Mouse (Mus musculus) liver, adult 2 months (tissue): ENCODE data around the gene Pknox2. TPM values are rescaled to one million over a fixed set of nuclear protein-coding genes. Genes with fewer than 3 reads are reported as not detected.

Source experiments
- DNase-seq: peaks from one replicate; pipeline ENCODE4 v3.0.0-alpha.2; 2011; ENCODE audit warnings: low read depth, low spot score; ENCODE audit errors: extremely low read depth
- H3K27ac ChIP-seq: fragments of 200-500 bp; replicated peaks from 2 replicates; pipeline ENCODE4 v1.5.1; 2012; ENCODE audit warnings: low read depth, mild to moderate bottlenecking, control low read depth, inconsistent platforms, low read length; ENCODE audit not compliant: insufficient read depth
- H3K27me3 ChIP-seq: fragments of 200-500 bp; 2 replicates; pipeline ENCODE4 v1.6.1; 2012; ENCODE audit warnings: mild to moderate bottlenecking, moderate library complexity, low read length, inconsistent platforms; ENCODE audit not compliant: control insufficient read depth, insufficient read depth
- H3K36me3 ChIP-seq: fragments of 200-500 bp; 2 replicates; pipeline ENCODE4 v1.6.1; 2012; ENCODE audit warnings: low read length, inconsistent platforms; ENCODE audit not compliant: control insufficient read depth, insufficient read depth
- H3K4me1 ChIP-seq: fragments of 200-500 bp; 2 replicates; pipeline ENCODE4 v1.6.1; 2011; ENCODE audit warnings: low read length; ENCODE audit not compliant: control insufficient read depth, insufficient read depth
- H3K4me3 ChIP-seq: fragments of 200-500 bp; 2 replicates; pipeline ENCODE4 v1.5.1; 2011; ENCODE audit warnings: low read depth, mild to moderate bottlenecking, control low read depth, low read length, moderate library complexity; ENCODE audit not compliant: insufficient read depth
- H3K79me2 ChIP-seq: fragments of 200-500 bp; 2 replicates; pipeline ENCODE4 v1.6.1; 2012; ENCODE audit warnings: inconsistent platforms, mild to moderate bottlenecking, low read length, moderate library complexity; ENCODE audit not compliant: control insufficient read depth, insufficient read depth
- H3K9ac ChIP-seq: fragments of 200-500 bp; 2 replicates; pipeline ENCODE4 v1.6.1; 2012; ENCODE audit warnings: low read depth, mild to moderate bottlenecking, control low read depth, inconsistent platforms, low read length
- CTCF ChIP-seq: fragments of 200-500 bp; IDR thresholded peaks from 2 replicates; pipeline ENCODE4 v1.5.1; 2011; ENCODE audit warnings: low read depth, low read length, control low read depth
- POLR2A ChIP-seq: fragments of 200-500 bp; IDR thresholded peaks from 2 replicates; pipeline ENCODE4 v1.6.1; 2011; ENCODE audit warnings: low read length, control low read depth; ENCODE audit not compliant: insufficient read depth; ENCODE audit errors: extremely low read depth
- WGBS: fragments of 180-500 bp; shearing (Covaris S2); methylation state at CpG from one replicate; pipeline ENCODE4 v1.1.7; 2018; 5-methylcytosine and 5-hydroxymethylcytosine counted together
- polyA plus RNA-seq: library from polyadenylated mRNA; depleted of rRNA; stranded (reverse); fragments of >200 nt; gene quantifications from 2 replicates; pipeline ENCODE4 v1.2.3, GENCODE M21; 2012
- total RNA-seq: library from RNA; depleted of rRNA; stranded (reverse); fragments of >200 nt; gene quantifications from 2 replicates; pipeline ENCODE4 v1.2.3, GENCODE M21; 2014

Gene Pknox2
- total and polyA plus RNA-seq, 2 experiments: 0.09 to 0.42 TPM

DNA sequence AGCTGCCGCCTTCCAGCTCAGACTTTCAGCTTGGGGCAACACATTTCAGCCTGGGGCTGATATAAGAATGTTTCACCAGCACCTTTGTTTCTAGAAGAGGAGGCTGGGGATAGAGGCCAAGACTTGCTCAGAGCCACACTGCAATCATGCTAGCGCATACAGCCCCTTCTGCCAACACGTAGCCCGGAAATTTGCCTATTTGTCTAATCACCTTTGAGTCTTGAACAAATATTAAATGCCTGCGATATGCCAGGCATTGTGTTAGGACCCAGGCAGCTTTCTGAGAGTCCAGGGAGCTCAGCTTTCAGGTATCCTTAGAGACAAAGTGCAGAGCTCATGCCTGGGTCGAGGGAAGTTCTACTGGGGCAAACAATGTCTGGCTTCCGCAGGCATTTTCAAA lies 130.0 kb downstream of the Pknox2 start:
- H3K4me3 ChIP-seq: no peak overlapping the region
- WGBS: 62% methylated on average over 7 of the region's 7 CpGs
- H3K36me3 ChIP-seq: no peaks in the 10 kb centered on the region
- H3K4me1 ChIP-seq: no peaks in the 10 kb centered on the region
- no peaks in the 10 kb centered on the region for H3K27me3 ChIP-seq
- TF ChIP-seq CTCF: no peak
- TF ChIP-seq POLR2A: no peak
- DNase-seq: no peak
- H3K27ac ChIP-seq: no peak overlapping the region
- no peak overlapping the region for H3K9ac ChIP-seq
- H3K79me2 ChIP-seq: no peaks in the 10 kb centered on the region

DNA sequence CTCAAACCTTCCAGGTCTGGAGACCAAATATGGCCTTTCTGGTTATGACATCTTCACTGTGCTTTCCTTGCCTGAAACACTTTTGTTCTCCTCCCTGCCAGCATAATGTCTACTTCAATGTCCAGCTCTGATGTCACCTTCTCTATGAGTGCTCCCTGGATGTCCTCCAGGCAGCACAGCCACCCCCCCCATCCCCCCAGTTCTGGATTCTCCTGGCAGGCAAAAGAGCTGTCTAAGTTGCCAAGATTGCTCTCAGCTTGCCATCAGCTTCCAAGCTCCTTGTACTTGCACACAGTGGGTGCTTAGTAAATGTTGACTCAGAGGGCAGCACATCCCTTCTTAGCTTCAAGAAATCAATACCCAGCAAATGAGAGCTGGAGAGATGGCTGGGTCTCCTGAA lies 131.0 kb downstream of the Pknox2 start:
- no peak overlapping the region for H3K9ac ChIP-seq
- H3K36me3 ChIP-seq: no peaks in the 10 kb centered on the region
- no peak for TF ChIP-seq POLR2A
- no peak for TF ChIP-seq CTCF
- DNase-seq: no peak
- no peak overlapping the region for H3K27ac ChIP-seq
- no peaks in the 10 kb centered on the region for H3K4me1 ChIP-seq
- no peak overlapping the region for H3K4me3 ChIP-seq
- H3K79me2 ChIP-seq: no peaks in the 10 kb centered on the region
- no peaks in the 10 kb centered on the region for H3K27me3 ChIP-seq

DNA sequence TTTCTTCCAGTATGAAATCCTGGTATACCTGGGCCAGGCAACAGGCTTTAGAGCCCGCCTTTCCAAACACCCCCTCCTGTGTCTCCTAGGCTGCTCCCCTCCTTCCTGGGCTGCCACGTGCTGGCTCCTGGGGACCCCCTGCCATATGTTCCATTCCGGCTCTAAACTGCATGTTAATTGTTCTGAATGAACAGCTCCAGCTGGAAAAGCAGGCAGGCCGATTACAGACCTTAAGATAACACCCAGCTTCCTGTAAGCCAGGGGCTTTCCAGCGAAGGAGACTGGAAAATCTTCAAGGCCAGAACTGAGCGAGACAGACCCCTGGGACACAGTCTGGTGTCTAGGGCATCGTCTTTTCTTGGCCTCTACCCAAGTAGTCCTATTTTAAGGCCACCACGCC lies 133.6 kb downstream of the Pknox2 start:
- H3K4me1 ChIP-seq: no peaks in the 10 kb centered on the region
- WGBS: 61% methylated on average over 8 of the region's 8 CpGs
- no peaks in the 10 kb centered on the region for H3K79me2 ChIP-seq
- H3K4me3 ChIP-seq: no peak overlapping the region
- H3K27ac ChIP-seq: no peak overlapping the region
- H3K9ac ChIP-seq: no peak overlapping the region
- no peak for TF ChIP-seq POLR2A
- no peak for TF ChIP-seq CTCF
- no peak for DNase-seq
- no peaks in the 10 kb centered on the region for H3K27me3 ChIP-seq
- H3K36me3 ChIP-seq: no peaks in the 10 kb centered on the region

DNA sequence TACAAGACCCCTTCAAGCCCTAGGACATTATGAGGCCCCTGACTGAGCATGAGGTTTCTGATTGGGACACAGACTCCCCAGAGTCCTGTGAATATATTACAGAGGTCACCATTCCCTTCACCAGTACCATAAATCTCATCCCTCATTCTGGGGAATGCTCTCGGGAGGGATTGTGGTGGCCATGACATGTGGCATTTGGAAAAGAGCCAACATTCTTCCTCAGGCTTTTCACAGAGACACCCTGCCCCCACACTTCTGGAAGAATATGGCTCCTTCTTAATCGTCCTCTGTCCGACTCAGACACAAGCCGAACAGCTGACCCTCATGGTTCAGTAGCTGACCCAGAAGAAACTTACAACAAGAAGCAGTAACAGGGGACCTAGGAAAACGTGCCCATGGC lies 139.1 kb downstream of the Pknox2 start:
- H3K4me3 ChIP-seq: no peak overlapping the region
- H3K36me3 ChIP-seq: no peaks in the 10 kb centered on the region
- no peak overlapping the region for H3K27ac ChIP-seq
- H3K9ac ChIP-seq: no peak overlapping the region
- no peaks in the 10 kb centered on the region for H3K79me2 ChIP-seq
- no peak for DNase-seq
- H3K27me3 ChIP-seq: no peaks in the 10 kb centered on the region
- 88% methylated on average over 5 of the region's 5 CpGs for WGBS
- TF ChIP-seq CTCF (no peak), POLR2A (no peak)
- no peaks in the 10 kb centered on the region for H3K4me1 ChIP-seq

DNA sequence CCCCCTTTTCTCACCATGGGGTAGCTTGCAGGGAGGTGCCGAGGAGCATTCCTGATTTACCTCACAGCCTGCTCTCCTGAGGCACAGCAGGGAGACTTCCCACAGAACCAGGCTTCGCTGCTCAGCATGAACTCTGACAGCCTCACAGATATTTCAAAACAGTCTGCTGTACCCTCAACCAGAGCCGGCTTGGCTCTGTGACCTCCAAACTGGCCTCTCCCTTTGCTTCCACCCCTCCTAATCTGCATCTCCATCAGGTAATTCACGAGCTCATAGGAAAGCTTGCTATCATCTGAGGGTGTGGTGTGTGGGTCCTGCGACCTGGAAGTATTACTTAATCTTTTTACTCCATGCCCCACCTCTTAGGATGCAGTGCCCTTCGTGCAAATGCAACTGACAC lies 142.5 kb downstream of the Pknox2 start:
- no peaks in the 10 kb centered on the region for H3K4me1 ChIP-seq
- no peak overlapping the region for H3K9ac ChIP-seq
- no peak overlapping the region for H3K4me3 ChIP-seq
- H3K79me2 ChIP-seq: no peaks in the 10 kb centered on the region
- TF ChIP-seq CTCF (no peak), POLR2A (no peak)
- WGBS: 41% methylated on average over 6 of the region's 6 CpGs
- no peak for DNase-seq
- no peak overlapping the region for H3K27ac ChIP-seq
- no peaks in the 10 kb centered on the region for H3K27me3 ChIP-seq
- no peaks in the 10 kb centered on the region for H3K36me3 ChIP-seq

DNA sequence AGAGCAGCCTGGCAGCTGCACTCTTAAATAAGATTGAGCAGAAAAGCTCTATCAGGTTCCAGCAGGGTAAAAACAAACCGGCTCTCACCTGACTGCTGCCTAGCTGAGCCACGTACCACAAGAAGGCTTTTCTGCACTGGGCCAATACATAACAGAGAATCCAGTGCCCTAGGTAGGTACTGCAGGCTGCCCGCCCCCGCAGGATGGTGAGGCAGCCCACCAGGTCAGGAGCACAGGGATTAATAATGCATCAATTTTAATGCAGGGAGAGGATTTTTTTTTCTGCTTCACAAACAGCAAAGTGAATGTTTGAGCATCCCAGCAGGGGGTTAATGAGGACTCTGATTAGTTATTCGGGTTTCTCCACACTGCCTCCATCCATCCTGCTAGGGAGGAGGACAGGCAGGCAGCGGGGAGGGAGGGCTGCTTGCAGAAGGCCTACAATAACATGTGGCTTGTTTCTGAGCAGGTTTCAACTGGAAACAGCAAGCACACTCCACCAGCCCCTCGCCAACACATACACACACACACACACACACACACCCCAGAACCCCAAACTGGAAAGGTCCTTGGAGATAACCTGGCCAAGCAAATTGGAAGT lies 145.2 kb downstream of the Pknox2 start:
- H3K4me3 ChIP-seq: no peak overlapping the region
- H3K4me1 ChIP-seq: no peaks in the 10 kb centered on the region
- H3K79me2 ChIP-seq: no peaks in the 10 kb centered on the region
- WGBS: 64% methylated on average over 7 of the region's 7 CpGs
- no peak for DNase-seq
- H3K36me3 ChIP-seq: no peaks in the 10 kb centered on the region
- H3K9ac ChIP-seq: no peak overlapping the region
- TF ChIP-seq POLR2A (no peak), CTCF (no peak)
- no peaks in the 10 kb centered on the region for H3K27me3 ChIP-seq
- H3K27ac ChIP-seq: no peak overlapping the region
